Mouse (Mus musculus) macrophage (primary cell): Measurements from ENCODE around the gene Reep1. TPM values are rescaled to one million over a fixed set of nuclear protein-coding genes. Genes with fewer than 3 reads are reported as not detected.

Experiments
- H3K27ac ChIP-seq: fragments of 350-480 bp; formaldehyde crosslinking; 2 replicates; pipeline ENCODE4 v1.9.0; 2021
- H3K36me3 ChIP-seq: fragments of 350-480 bp; formaldehyde crosslinking; 2 replicates; pipeline ENCODE4 v1.9.0; 2021; ENCODE audit errors: inconsistent target
- H3K4me3 ChIP-seq: fragments of 350-480 bp; formaldehyde crosslinking; 2 replicates; pipeline ENCODE4 v1.9.0; 2021; ENCODE audit errors: inconsistent target
- H3K79me2 ChIP-seq: fragments of 350-480 bp; formaldehyde crosslinking; 2 replicates; pipeline ENCODE4 v1.9.0; 2021; ENCODE audit errors: inconsistent target
- WGBS: methylation state at CpG from one replicate; pipeline ENCODE4 v1.1.7; 2026; ENCODE audit warnings: inconsistent platforms; ENCODE audit not compliant: missing documents; 5-methylcytosine and 5-hydroxymethylcytosine counted together
- polyA plus RNA-seq: library from polyadenylated mRNA; stranded (reverse); fragments of 250-400 nt; gene quantifications from 3 replicates; pipeline ENCODE4 v1.2.4, GENCODE M21; 2018; ENCODE audit warnings: inconsistent platforms
- total RNA-seq, 78 experiments: library from RNA; depleted of rRNA; stranded (reverse); fragments of 250-400 nt; gene quantifications; 1 replicate in 9 of 78; 2 replicates in 24 of 78; 3 replicates in 43 of 78; 4 replicates in 2 of 78; pipeline ENCODE4 v1.2.4; 2018; ENCODE audit warnings: inconsistent platforms in 56 of 78

The Reep1 gene
- not detected for total RNA-seq (2018; cell fraction: chromatin; rRNA removed)
- total RNA-seq (2018; cell fraction: cytosol; rRNA removed) = under 1 TPM in 1 of 26 experiments, not detected in 25; 0.05 TPM
- not detected for total RNA-seq (2018; cell fraction: nucleus; rRNA removed)
- not detected in 3 replicates for polyA plus RNA-seq

GRCm38 (mm10) chr6:71707511-71708501, at the start of gene Reep1:
TSS of gene Reep1 (plus strand) at chr6:71707561.
- H3K79me2 ChIP-seq = no peaks in the 10 kb centered on the region
- no peaks in the 10 kb centered on the region for H3K36me3 ChIP-seq
- WGBS = 2% methylated on average over 78 of the region's 91 CpGs
- no peak within 1 kb of the TSS for H3K4me3 ChIP-seq
- H3K27ac ChIP-seq = no peak within 1 kb of the TSS

GRCm38 (mm10) chr6:71658290-71658689, 49.1 kb upstream of the Reep1 start:
- no peaks in the 10 kb centered on the region for H3K79me2 ChIP-seq
- no peak overlapping the region for H3K4me3 ChIP-seq
- H3K36me3 ChIP-seq = no peaks in the 10 kb centered on the region
- H3K27ac ChIP-seq = no peak overlapping the region
- WGBS = 79% methylated on average over 2 of the region's 2 CpGs

- WGBS = 89% methylated on average over 1 of the region's 1 CpGs
- no peak overlapping the region for H3K4me3 ChIP-seq
- no peaks in the 10 kb centered on the region for H3K36me3 ChIP-seq
- H3K27ac ChIP-seq = no peak overlapping the region
- H3K79me2 ChIP-seq = no peaks in the 10 kb centered on the region
Measured at GRCm38 (mm10) chr6:71664511-71664910, 42.9 kb upstream of the Reep1 start.

GRCm38 (mm10) chr6:71673166-71673565, 34.2 kb upstream of the Reep1 start:
- Histone ChIP-seq H3K27ac (no peak overlapping the region), H3K4me3 (no peak overlapping the region), H3K36me3 (no peaks in the 10 kb centered on the region), H3K79me2 (no peaks in the 10 kb centered on the region)
- 58% methylated on average over 2 of the region's 2 CpGs for WGBS

GRCm38 (mm10) chr6:71678891-71679290, 28.5 kb upstream of the Reep1 start:
- Histone ChIP-seq H3K79me2 (no peaks in the 10 kb centered on the region), H3K36me3 (no peaks in the 10 kb centered on the region), H3K27ac (no peak overlapping the region), H3K4me3 (no peak overlapping the region)
- WGBS = 70% methylated on average over 7 of the region's 7 CpGs

- Histone ChIP-seq H3K36me3 (no peaks in the 10 kb centered on the region), H3K79me2 (no peaks in the 10 kb centered on the region), H3K27ac (no peak overlapping the region), H3K4me3 (no peak overlapping the region)
- WGBS = 88% methylated on average over 2 of the region's 2 CpGs
Measured at GRCm38 (mm10) chr6:71695150-71695549, 12.2 kb upstream of the Reep1 start.

- Histone ChIP-seq H3K79me2 (no peaks in the 10 kb centered on the region), H3K4me3 (no peak overlapping the region), H3K27ac (no peak overlapping the region), H3K36me3 (no peaks in the 10 kb centered on the region)
- WGBS = 93% methylated on average over 3 of the region's 3 CpGs
Measured at GRCm38 (mm10) chr6:71695599-71695998, 11.8 kb upstream of the Reep1 start.

GRCm38 (mm10) chr6:71706871-71707270, 490 bp upstream of the Reep1 start:
- 85% methylated on average over 12 of the region's 12 CpGs for WGBS
- Histone ChIP-seq H3K36me3 (no peaks in the 10 kb centered on the region), H3K79me2 (no peaks in the 10 kb centered on the region), H3K4me3 (no peak overlapping the region), H3K27ac (no peak overlapping the region)

- H3K27ac ChIP-seq = no peak overlapping the region
- no peak overlapping the region for H3K4me3 ChIP-seq
- H3K79me2 ChIP-seq = no peaks in the 10 kb centered on the region
- no peaks in the 10 kb centered on the region for H3K36me3 ChIP-seq
- WGBS = 31% methylated on average over 3 of the region's 3 CpGs
Measured at GRCm38 (mm10) chr6:71708528-71708927, 1.2 kb downstream of the Reep1 start.

GRCm38 (mm10) chr6:71710323-71710722, 3.0 kb downstream of the Reep1 start:
- no peak overlapping the region for H3K27ac ChIP-seq
- no peaks in the 10 kb centered on the region for H3K36me3 ChIP-seq
- 77% methylated on average over 3 of the region's 3 CpGs for WGBS
- no peaks in the 10 kb centered on the region for H3K79me2 ChIP-seq
- no peak overlapping the region for H3K4me3 ChIP-seq

- 89% methylated on average over 5 of the region's 5 CpGs for WGBS
- H3K27ac ChIP-seq = no peak overlapping the region
- H3K4me3 ChIP-seq = no peak overlapping the region
- no peaks in the 10 kb centered on the region for H3K79me2 ChIP-seq
- no peaks in the 10 kb centered on the region for H3K36me3 ChIP-seq
Measured at GRCm38 (mm10) chr6:71711201-71711600, 3.8 kb downstream of the Reep1 start.

GRCm38 (mm10) chr6:71713532-71713931, 6.2 kb downstream of the Reep1 start:
- 86% methylated on average over 2 of the region's 2 CpGs for WGBS
- Histone ChIP-seq H3K36me3 (no peaks in the 10 kb centered on the region), H3K27ac (no peak overlapping the region), H3K4me3 (no peak overlapping the region), H3K79me2 (no peaks in the 10 kb centered on the region)

GRCm38 (mm10) chr6:71715006-71715405, 7.6 kb downstream of the Reep1 start:
- Histone ChIP-seq H3K4me3 (no peak overlapping the region), H3K27ac (no peak overlapping the region), H3K36me3 (no peaks in the 10 kb centered on the region), H3K79me2 (no peaks in the 10 kb centered on the region)
- WGBS = 90% methylated on average over 5 of the region's 5 CpGs

GRCm38 (mm10) chr6:71716434-71716833, 9.1 kb downstream of the Reep1 start:
- Histone ChIP-seq H3K27ac (no peak overlapping the region), H3K36me3 (no peaks in the 10 kb centered on the region), H3K79me2 (no peaks in the 10 kb centered on the region), H3K4me3 (no peak overlapping the region)
- 96% methylated on average over 5 of the region's 5 CpGs for WGBS

- H3K4me3 ChIP-seq = no peak overlapping the region
- H3K27ac ChIP-seq = no peak overlapping the region
- H3K79me2 ChIP-seq = no peaks in the 10 kb centered on the region
- 55% methylated on average over 2 of the region's 2 CpGs for WGBS
- no peaks in the 10 kb centered on the region for H3K36me3 ChIP-seq
Measured at GRCm38 (mm10) chr6:71718322-71718721, 11.0 kb downstream of the Reep1 start.
